Mouse (Mus musculus) ovary, adult 18-20 months (tissue): ENCODE results near the gene Tigd2.
"Not testable (repeated sequence)": the region's sequence is repeated elsewhere in the genome, so short reads cannot be mapped to it uniquely, and the experiment has no call there.

Source experiments
- DNase-seq: peaks from one replicate; pipeline ENCODE4 v3.0.0; 2022; ENCODE audit warnings: low spot score, mixed read lengths

The Tigd2 gene

DNA sequence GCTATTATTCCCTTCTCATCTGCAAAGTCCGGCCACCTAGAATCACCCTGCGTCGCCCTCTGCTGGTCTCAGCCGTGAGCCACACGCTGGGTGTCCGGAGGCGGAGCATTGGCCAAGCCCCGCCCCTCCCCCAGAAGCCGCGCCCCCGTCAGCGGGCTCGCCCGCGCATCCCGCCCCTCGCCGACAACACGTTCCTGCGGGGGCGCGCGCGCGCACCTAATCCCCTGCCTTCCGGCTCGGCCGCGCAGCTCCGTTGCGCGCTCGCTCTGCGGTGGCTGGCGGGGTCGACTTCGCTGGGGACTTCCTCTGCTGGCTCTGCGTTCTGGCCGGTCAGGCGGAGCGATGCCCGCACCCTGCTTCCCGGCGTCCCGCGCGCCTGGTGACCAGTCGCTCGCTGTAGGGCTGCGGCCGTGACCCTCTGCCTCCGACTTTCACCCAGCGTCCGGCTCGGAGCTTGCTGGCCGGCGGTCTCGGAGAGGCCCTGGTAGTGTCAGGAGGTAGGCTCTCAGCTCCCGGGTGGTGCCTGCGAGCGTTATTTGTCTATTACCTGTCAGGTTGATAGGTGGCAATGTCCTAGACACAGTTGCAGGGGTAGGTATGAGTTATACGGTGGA is at the start of gene Tigd2:
Tigd2 (plus strand) TSS at position 186 of the 614 bp plus-strand sequence.
- DNase-seq, result peak; percentile 82

DNA sequence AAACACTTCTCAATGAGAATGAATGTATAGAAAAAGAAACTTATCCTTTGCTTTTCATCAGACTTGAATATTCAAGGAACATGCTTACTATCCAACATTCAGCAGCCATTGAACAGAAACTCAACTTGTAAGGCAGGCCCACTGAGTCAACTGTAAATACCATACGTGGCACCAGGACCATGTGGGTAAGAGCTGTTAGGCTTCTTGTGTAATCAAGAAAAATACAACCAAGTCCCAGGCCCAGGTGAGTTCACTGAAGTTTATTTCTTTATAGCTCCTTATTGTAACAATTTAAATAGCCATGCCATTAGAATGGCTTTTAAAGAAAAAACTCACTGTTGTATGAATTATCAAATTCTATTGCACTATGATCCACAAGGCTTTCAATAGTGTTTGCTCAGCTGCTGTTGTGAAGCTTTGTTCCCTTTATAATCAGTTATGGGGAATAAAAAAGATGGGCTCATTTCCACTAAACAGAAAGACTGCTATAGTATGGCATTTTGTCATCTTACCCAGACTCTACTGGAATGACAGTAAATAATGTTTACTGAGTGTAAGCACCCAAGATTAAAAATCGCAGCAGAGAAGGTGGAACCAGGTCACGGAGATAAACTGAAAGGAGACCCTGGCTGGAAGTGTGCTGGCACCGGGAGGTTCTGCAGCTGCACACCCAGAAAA is 46.7 kb upstream of the Tigd2 start:
- DNase-seq, result no peak

DNA sequence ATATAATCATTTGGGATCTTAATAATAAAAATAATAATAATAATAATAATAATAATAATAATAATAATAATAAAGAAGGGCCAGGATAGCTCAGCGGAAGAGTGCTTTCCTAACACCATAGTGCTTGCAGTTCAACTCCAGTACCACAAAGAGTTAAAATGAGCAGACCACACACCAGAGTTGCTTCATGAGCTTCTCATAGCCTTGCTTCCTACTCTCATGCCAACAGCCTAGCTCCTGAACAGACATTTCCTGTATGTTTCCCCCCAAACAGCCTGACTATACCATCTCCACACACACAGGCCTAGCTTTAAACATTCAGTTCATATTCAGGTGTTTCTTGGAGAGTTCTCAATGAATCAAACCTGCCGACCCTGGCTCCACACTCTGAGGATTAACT is 45.8 kb upstream of the Tigd2 start:
- no peak for DNase-seq

DNA sequence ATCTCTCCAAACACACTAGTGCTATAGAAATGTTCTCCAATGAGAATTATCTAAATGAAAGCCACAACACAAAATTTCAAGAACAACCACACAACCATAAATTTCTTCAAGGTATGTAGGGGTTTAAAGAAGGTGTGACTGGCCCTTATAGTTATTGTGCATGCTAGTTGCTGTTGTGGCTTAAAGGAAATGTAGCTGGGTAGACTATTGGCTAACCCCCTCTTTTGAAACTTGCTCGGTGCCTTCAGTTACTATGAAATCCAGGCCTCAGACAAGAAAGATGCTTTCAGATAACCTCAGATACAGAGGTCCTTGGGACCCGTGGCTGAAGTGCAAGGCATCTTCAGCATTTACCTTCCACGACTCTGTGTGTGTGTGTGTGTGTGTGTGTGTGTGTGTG is 45.3 kb upstream of the Tigd2 start:
- no peak for DNase-seq

DNA sequence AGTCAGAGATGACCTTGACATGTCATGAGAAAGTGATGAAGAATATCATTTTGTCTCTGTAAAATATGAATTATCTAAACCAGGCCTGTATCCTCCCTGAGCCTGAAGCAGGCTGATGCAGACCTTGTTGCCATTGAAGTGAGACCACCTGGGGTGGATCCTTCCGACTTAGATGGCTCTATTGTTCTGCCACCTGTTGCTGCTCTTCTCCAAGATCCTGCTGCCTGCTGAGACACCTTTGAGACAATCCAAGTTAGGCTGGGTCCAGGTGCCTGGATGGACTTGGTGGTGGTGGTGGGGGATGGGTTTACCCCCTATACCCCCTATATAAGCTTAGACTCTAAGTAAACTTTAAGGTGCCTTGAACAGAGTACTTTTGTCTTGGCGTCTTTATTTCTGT is 39.7 kb upstream of the Tigd2 start:
- no peak for DNase-seq

DNA sequence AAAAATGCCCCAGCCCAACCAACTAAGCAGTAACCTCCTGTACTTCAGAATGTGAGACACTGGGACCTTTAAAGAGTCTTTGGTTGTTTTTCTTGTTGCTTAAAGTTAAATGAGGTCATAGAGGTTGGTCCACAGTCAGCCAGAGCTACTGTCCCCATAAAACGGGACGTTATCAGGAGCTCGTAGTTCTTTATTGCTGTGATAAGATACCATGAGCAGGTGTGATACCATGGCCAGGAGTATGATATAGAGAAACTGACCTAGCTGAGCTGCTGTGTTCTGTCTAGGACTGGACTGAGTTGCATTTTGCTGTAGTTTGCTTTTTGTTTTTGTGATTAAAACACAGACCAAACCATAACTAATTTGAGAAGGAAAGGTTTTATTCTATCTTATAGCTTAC is 37.4 kb upstream of the Tigd2 start:
- DNase-seq, result no peak

DNA sequence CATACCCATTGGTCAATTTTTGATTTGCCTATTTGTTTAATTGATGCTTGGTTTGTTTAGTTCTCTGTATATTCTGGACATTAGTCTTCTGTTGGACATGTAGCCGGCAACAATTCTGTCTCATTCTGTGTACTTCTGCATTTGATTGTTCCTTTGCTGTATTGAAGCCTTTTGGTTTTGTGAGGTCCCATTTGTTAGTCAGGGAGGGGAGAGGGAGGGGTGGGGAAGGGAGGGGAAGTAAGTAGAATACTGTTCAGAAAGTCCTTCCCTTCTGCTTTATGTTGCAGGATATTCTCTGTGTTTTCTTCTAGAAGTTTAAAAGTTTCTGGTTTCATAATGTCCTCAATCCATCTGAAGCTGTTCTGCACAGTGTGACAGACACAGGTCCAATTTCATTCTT is 34.7 kb upstream of the Tigd2 start:
- DNase-seq, result no peak

DNA sequence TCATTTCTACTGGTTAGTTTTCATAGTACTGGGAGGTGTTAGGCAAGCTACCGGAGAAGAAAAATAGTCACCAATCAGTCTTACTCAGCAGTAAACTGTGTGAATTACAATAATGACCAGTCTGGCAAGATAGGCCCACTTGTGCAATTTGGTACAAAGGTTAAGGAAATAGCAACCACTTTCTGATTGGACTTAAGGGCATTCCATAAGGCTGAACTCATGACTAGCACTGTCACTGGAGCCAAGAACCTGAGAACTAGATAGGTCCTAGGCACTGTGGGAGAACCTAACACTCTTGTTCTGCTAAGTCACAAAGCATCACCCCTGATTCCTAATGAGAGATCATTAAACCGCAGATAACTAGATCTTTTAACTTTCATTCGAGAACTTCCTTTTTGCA is 30.6 kb upstream of the Tigd2 start:
- DNase-seq, result no peak

DNA sequence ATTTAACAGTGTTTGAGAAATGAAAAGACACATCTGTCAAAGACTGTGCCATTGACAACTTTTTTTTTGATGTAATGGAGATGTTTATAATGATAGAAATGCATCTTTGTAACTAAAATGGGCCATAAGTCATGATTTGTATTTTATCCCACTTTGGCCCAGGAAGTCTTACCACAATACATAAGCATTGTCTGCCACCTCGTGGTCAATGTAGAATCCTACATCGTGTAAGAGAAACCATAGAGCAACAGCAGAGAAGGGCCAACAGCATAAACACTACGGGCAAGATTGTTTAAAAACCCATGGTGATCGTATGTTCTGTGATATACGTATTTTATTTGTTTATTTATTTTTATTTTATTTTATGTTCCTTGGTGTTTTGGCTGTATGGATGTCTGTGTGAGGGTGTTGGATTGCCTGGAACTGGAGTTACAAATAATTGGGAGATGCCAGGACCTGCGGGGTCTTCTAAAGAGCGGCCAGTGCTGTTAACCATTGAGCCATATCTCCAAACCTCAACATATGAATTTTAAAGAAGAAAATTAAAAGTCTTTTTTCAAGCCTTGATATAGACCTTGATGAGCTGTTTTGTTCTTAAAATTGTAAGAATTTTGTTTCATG is 28.2 kb upstream of the Tigd2 start:
- peak; percentile 5 for DNase-seq

DNA sequence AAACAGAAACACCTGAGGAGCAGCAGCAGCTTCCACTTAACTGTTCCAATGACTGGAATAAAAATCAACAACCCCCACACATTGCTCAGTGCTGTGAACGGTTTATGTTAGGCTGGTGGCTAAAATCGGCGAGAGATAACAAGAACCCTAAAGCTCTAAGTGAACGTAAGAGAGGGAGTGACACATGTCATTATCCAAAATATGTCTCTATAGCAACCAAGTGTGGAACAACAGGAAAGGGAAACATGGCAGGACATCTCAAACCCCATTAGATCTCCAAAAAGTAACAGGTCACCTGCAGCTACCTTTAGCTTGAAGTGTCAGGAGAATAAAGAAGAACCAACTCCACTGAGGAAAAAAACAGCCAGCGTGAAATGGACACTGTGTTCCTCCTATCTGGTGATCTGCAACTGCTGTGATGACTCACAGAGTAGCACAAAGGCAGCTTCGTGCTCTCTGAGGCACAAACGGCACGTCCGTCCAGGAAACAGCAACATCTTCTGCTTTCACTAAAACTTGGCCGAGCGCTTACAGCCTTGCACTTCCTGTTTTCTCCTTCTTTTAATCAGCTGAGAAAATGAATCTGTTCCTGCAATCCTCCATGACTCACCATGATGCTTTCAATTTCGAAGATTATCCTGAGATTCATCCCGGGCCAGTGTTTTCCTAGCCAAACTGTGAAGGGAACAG is 23.5 kb upstream of the Tigd2 start:
- peak; percentile 42 for DNase-seq

DNA sequence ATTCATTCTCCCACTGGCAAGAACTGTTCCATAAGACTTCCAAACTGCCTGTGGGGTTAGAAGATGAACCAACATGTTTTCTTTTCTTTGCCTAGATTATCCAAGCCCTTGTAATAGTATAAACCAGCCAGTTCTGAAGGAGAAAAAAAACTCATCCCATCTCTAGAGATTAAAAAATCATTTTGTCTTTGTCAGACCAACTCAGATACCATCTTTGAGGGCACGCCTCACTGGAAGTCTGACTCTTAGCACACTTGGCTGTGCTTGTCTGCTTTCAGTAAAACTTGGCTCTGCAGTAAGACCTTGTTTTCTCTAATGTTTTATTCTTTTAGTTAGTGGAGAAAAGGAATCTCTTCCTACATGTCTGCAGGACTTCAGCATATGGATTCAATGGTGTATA is 18.7 kb upstream of the Tigd2 start:
- DNase-seq, result no peak

DNA sequence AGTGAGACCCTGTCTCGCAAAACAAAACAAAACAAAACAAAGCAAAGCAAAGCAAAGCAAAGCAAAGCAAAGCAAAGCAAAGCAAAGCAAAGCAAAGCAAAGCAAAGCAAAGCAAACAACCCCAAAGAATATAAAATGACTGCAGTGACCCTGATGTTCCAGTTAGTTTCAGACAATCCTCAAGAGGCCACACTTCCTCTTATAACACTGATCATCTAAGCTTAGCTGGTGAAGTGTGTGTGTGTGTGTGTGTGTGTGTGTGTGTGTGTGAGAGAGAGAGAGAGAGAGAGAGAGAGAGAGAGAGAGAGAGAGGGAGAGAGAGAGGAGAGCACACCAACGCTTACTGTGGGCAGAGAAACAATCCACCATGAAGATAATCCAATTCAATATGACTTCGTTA is 14.2 kb upstream of the Tigd2 start:
- not testable (repeated sequence) for DNase-seq

DNA sequence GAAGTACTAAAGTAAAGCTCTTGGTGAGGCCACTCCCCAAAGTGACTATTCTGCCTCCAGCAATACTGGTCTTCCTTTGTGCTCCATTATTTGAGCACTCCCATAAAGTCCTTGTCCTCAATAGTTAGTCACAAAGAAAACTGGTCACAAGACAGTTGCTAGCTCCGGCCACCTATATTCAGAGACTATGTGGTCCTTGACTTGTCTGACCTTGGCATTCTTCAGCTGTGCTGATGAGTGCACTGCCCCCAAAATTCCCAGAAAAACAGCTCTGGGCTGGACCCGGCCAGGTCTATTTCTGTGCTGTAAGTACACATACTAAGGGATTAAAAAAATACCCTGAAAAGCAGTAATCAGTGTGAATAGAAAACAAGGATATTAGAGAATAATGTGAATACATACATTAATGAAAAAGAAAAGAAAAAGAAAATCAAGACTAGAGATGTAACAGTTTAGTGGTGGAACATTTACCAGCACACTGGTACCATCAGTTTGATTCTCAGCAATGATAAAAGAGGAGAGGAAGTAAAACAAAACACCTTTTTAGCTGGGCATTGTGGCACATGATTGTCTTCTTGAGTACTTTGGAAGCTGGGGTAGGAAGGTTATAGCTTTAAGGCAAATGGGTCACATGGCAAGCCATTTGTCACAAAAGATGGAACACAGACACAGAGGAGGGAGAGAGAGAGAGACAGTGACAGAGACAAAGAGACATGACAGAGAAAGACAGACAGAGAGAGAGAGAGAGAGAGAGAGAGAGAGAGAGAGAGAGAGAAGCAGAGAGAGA is 12.6 kb upstream of the Tigd2 start:
- no peak for DNase-seq

DNA sequence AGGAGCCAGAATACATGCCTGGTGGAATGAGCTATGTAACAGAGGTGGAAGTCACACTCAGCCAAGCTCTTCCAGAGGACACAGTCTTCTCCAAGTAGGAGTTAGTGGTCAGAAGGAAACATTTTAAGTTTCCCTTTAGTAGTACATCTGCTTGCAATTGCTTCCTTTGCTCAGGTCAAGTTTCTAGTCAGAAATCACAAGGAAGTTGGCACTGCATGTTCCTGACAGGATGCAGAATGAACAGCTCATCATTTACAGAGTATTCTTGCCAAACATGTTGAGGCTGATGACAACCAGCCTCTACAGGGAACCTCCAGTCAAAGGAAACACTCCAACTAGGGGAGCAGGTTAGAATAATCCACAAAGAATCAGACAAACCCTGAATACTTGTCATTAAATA is 11.9 kb upstream of the Tigd2 start:
- DNase-seq, result no peak

DNA sequence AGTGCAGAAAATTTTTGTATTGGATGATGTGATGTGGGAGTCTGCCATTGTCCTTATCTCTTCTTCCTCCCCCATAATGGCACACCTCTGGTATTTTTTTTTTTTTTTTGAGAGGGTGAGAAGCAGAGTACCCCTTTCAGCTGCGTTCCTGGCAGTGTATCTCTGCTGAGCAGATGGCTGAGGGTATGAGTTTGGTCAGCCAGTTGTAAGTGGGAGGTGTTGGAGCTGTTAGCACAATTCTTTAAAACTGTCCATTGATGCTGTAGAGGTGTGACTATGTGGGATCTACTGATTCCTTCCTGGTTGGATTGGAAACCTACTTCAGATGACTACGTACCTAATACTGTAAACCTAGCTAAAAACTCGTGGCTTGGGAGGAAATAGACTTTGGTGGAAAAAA is 10.3 kb upstream of the Tigd2 start:
- DNase-seq, result no peak

DNA sequence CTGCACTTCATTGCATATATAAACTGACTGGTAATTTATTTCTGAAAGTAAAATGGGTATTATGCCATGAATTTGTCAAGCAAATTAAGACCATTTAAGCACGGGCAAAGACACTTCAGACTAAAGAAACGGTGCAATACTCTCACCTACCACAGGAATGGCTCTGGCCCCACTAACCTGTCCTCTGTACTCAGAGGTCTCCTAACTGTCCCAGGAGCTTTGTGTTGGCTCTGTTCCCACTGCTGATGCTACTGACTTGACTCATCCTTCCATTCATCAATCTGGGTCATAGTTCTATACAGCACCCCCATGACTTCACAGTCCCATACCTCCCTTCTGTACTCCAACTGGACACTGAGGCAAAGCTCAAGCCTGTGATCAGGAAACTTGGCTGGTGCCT is 9.6 kb upstream of the Tigd2 start:
- DNase-seq, result no peak

DNA sequence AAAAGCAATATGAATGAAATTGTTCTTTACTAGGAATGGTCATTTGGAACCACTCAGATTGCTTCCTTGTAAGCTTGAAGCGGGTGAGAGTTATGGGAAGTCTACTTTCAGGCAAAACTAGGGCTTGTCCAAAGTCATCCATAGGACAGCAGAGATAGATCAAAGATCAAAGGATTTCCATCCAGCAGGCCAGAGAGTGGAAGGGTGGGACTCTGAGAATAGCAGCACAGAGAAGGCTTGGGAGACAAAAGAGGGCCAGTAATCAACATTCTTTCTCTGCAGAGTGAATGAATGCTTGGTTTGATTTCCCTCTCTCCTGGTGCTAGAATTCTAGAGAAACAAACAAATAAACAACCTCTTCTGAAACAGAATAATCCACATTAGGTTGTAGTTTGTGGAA is 1.1 kb upstream of the Tigd2 start:
- no peak for DNase-seq

DNA sequence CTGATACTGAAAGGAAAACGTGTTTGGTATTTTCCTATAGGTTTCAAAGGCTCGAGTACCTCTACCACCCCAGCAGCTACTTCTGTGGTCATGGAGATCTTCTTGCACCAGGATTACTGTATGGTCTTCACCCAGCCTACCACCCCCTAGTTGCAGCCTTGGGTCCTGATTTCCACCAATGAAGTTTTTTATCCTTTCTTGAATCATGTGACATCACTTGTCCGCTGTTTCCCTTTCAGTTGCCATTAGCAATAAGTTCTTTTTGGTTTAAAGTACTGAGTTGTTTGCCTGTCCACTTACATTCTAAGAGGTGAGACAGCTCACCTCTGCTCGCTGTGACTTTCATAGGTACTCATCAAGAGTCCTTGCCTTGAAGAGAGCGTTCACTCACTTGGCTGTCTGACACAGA is 633 bp downstream of the Tigd2 start:
- no peak for DNase-seq

DNA sequence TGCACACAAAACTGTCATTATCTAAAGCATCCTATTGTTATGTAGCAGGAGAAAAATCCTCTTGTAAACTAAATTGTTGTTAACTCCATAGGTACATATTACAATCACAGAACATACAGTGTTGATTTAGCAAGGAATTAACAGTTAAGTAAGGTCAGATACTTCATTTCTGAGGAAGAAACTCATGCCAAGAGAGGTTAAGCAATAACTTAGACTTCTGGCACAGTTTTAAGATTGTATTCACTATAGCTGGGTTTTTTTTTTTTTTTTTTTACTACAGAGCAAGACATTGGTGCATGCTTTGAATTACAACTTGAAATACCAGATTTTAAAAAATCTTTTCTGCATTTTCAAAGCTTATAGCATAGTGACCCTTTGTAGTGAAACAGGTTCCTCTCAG is 24.5 kb downstream of the Tigd2 start:
- no peak for DNase-seq

DNA sequence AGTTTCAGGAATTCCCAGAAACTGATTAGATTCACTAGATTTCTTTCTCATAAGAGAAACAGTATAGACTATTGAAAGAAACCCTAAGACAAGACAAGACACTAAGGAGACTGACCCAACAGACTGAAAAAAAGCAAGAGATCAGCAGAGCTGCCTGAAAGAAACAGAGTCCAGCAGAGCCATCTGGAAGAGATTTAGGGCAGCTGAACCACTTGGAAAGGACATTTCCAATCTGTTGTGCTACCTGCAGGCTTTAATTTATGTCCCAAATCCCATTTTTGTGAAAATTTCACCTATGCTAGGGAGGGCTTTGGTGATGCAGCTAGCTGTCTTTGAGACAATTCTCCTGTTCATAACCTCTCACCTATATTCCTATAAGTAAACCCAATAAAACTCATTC is 25.0 kb downstream of the Tigd2 start:
- DNase-seq, result no peak

DNA sequence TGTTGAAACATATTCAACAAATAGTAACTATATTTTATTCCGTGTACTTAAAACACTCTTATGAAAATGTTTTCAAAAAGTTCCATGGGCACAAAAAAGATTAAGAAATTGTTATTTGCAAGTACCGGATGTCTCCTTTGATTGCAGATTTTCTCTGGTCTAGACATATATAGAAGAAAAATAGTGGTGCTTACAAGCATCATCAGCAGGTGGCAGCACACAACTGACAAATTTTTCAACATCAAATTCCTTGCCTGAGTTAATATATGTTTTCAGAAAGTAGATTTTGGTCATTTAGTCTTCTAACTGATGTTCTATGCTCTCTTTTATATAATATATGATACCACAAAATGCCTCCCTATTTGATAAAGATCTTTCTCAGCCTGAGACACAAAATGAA is 41.0 kb downstream of the Tigd2 start:
- DNase-seq, result no peak

DNA sequence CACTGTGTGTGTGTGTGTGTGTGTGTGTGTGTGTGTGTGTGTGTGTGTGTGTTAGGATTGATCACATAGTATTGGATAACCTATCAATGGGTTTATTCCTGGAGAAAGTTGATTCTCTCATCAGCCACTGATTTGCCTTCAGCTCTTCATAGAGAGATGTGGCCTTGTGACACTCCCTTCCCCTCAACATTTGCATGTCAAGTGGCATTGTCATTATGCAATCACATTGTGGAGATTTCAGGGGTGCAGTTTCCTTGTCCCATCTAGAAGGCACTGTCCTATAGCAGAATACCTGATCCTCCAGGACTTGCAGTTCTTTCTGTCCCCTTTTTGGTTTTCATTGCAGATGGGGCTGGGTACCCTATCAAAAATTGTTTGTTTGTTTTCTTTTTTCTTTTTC is 41.9 kb downstream of the Tigd2 start:
- no peak for DNase-seq
